Mouse (Mus musculus) brain, embryonic 14.5 days (tissue): Measurements from ENCODE around the gene Kxd1.

Source experiments
- CTCF ChIP-seq: fragments of 200-500 bp; IDR thresholded peaks from 2 replicates; pipeline ENCODE4 v1.5.1; 2012; ENCODE audit warnings: inconsistent platforms, mild to moderate bottlenecking, moderate library complexity, borderline replicate concordance; ENCODE audit not compliant: insufficient read depth, insufficient read length; ENCODE audit errors: extremely low read depth
- POLR2A ChIP-seq: fragments of 200-500 bp; IDR thresholded peaks from 2 replicates; pipeline ENCODE4 v1.6.1; 2012; ENCODE audit warnings: mild to moderate bottlenecking, inconsistent platforms, borderline replicate concordance; ENCODE audit not compliant: poor library complexity, insufficient read depth, insufficient read length, severe bottlenecking; ENCODE audit errors: extremely low read depth

- no peak for TF ChIP-seq CTCF
- TF ChIP-seq POLR2A, result no peak
Observed at GRCm38 (mm10) chr8:70487993-70488796, 39.6 kb downstream of the Kxd1 start.
